Mouse (Mus musculus): ENCODE measurements around the gene Cep63. TPM values are rescaled to one million over a fixed set of nuclear protein-coding genes. Genes with fewer than 3 reads are reported as not detected.

Cep63 gene
- polyA plus RNA-seq, 1 experiment from 2014 or later, result 62.6 TPM

DNA sequence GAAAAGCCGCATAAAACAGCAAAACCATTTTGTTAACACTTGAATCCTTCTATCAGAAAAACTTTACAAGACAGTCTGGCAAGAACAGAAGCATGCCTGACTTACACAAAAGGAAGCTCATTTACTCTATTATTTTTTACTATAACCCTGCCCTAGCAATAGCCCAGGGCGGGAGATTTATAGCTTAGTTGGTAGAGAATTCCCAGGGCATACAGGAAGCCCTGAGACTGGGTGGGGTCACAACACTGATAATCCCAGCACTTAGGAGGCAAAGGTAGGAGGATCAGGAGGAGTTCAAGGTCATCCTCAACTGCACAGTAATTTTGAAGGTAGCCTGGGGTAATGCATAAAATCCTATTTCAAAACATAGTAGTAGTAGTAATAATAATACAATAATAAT lies 24.7 kb downstream of the Cep63 start:
- Histone ChIP-seq H3K27me3 (no peaks in the 10 kb centered on the region), H3K4me3 (no peak overlapping the region), H3K4me1 (no peaks in the 10 kb centered on the region), H3K4me2 (replicated peaks) (no peak overlapping the region), H3K36me3 (peaks cover 36% of the 10 kb centered on the region), H3K9me3 (no peaks in the 10 kb centered on the region), H3K9ac (replicated peaks) (no peak overlapping the region), H3K27ac (replicated peaks) (no peak overlapping the region)
- no peak for ATAC-seq (ENCODE audit: low FRiP score, low read depth)
- 83% methylated on average over 2 of the region's 2 CpGs for WGBS

DNA sequence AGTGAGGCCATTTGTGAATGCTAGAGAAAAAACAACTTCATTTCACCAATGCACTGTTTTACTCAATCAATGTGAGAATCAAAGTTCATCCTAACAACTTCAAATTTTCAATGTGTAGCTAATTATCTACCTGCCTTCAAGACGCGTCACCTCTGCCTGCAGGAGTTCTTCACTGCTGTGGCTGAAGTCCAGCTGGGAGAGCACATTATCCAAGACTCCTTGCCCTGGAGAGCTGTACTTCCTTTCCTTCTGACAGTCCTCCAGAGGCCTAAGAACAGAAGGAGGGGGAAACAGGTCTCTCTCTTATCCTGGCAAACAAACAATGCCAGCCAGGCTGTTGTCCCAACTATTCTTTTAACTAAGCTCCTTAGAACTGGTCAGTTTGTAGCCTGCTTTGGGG lies 25.1 kb downstream of the Cep63 start:
- peaks cover 39% of the 10 kb centered on the region for H3K36me3 ChIP-seq
- 86% methylated on average over 2 of the region's 2 CpGs for WGBS
- no peak overlapping the region for H3K9ac ChIP-seq (replicated peaks)
- no peak for ATAC-seq (ENCODE audit: low FRiP score, low read depth)
- no peak overlapping the region for H3K4me3 ChIP-seq
- H3K27me3 ChIP-seq, result no peaks in the 10 kb centered on the region
- H3K9me3 ChIP-seq, result no peaks in the 10 kb centered on the region
- no peaks in the 10 kb centered on the region for H3K4me1 ChIP-seq
- H3K4me2 ChIP-seq (replicated peaks), result no peak overlapping the region
- H3K27ac ChIP-seq (replicated peaks), result no peak overlapping the region

- H3K36me3 ChIP-seq, result peaks cover 40% of the 10 kb centered on the region
- H3K27me3 ChIP-seq, result no peaks in the 10 kb centered on the region
- 68% methylated on average over 8 of the region's 8 CpGs for WGBS
- peaks cover 5% of the 10 kb centered on the region; the same call in 1 of the 2 replicates for H3K4me1 ChIP-seq
- ATAC-seq (ENCODE audit: low FRiP score, low read depth), result no peak
- no peak overlapping the region for H3K9ac ChIP-seq (replicated peaks)
- H3K27ac ChIP-seq (replicated peaks), result no peak overlapping the region
- no peak overlapping the region for H3K4me3 ChIP-seq
- no peak overlapping the region for H3K4me2 ChIP-seq (replicated peaks)
- no peaks in the 10 kb centered on the region for H3K9me3 ChIP-seq
These were observed 30.5 kb downstream of the Cep63 start for GRCm38 (mm10) chr9:102595662-102596436.

DNA sequence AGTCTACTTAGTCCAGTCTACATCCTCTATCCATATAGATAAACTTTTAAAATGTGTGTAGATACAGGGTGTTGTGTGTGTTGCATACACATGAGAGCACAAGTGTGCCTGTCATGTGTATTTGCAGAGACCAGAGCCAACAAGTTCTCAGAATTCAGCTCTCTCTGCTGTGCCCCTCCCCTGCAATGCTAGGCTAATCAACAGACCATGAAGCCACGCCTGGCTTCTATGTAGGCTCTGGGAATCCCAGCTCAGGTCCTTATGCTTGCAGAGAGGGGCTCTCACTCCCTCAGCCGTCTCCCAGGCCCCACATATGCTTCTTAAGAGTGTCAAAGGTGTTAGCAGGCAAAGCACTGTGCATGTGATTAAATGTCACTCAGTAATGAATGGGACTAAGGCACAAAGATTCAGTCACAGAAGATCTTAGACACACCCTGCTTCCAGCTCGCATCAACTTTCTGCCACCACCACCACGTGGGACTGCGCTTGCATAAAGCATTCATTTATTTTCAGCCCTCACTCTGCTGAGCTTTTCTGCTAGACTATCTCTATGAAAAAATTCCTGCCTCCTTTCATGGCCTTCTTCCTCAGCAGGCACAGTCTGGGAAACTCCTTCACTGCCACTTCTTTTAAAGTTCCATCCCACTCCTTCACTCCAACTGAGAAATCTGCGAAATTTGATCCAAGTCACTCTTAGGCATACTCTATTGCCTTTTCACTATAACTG lies 31.5 kb downstream of the Cep63 start:
- H3K9me3 ChIP-seq, result no peaks in the 10 kb centered on the region
- 47% methylated on average over 6 of the region's 6 CpGs for WGBS
- H3K27me3 ChIP-seq, result no peaks in the 10 kb centered on the region
- no peak overlapping the region for H3K27ac ChIP-seq (replicated peaks)
- H3K36me3 ChIP-seq, result peaks cover 39% of the 10 kb centered on the region
- H3K4me1 ChIP-seq, result peaks cover 5% of the 10 kb centered on the region; the same call in 1 of the 2 replicates
- H3K9ac ChIP-seq (replicated peaks), result no peak overlapping the region
- H3K4me2 ChIP-seq (replicated peaks), result no peak overlapping the region
- no peak overlapping the region for H3K4me3 ChIP-seq
- ATAC-seq (ENCODE audit: low FRiP score, low read depth), result no peak

DNA sequence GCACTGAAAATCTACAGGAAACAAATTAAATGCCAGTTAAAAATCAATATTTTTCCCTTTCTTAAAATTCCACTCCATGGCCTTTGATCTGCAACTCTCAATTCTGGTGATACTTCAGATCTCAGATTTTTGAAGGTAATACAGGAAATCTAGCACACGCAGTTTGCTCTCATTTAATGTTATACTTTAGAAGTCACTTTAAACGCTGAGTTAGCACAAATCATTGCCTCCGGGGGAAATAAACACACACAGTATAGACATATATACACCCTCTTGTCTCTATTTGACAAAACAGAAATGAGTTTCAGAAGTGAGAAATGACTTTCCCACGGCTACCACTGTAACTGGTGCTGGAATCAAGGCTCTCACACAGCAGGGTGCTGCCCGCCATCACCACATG lies 39.0 kb downstream of the Cep63 start:
- H3K9me3 ChIP-seq, result no peaks in the 10 kb centered on the region
- no peaks in the 10 kb centered on the region for H3K27me3 ChIP-seq
- H3K4me2 ChIP-seq (replicated peaks), result no peak overlapping the region
- no peak overlapping the region for H3K4me3 ChIP-seq
- H3K36me3 ChIP-seq, result peaks cover 32% of the 10 kb centered on the region
- H3K9ac ChIP-seq (replicated peaks), result no peak overlapping the region
- ATAC-seq (ENCODE audit: low FRiP score, low read depth), result no peak
- no peak overlapping the region for H3K27ac ChIP-seq (replicated peaks)
- 85% methylated on average over 5 of the region's 5 CpGs for WGBS
- no peaks in the 10 kb centered on the region for H3K4me1 ChIP-seq

- peaks cover 25% of the 10 kb centered on the region for H3K36me3 ChIP-seq
- no peak overlapping the region for H3K4me3 ChIP-seq
- H3K4me2 ChIP-seq (replicated peaks), result no peak overlapping the region
- H3K9ac ChIP-seq (replicated peaks), result no peak overlapping the region
- H3K4me1 ChIP-seq, result no peaks in the 10 kb centered on the region
- no peak for ATAC-seq (ENCODE audit: low FRiP score, low read depth)
- 84% methylated on average over 12 of the region's 12 CpGs for WGBS
- H3K9me3 ChIP-seq, result no peaks in the 10 kb centered on the region
- no peak overlapping the region for H3K27ac ChIP-seq (replicated peaks)
- H3K27me3 ChIP-seq, result no peaks in the 10 kb centered on the region
These were observed 44.3 kb downstream of the Cep63 start for GRCm38 (mm10) chr9:102581921-102582469.

- H3K27ac ChIP-seq (replicated peaks), result no peak overlapping the region
- no peak for ATAC-seq (ENCODE audit: low FRiP score, low read depth)
- no peaks in the 10 kb centered on the region for H3K36me3 ChIP-seq
- no peak overlapping the region for H3K4me3 ChIP-seq
- no peaks in the 10 kb centered on the region for H3K27me3 ChIP-seq
- H3K9me3 ChIP-seq, result no peaks in the 10 kb centered on the region
- H3K9ac ChIP-seq (replicated peaks), result no peak overlapping the region
- peaks cover 7% of the 10 kb centered on the region; the same call in 1 of the 2 replicates for H3K4me1 ChIP-seq
- no peak overlapping the region for H3K4me2 ChIP-seq (replicated peaks)
- 84% methylated on average over 5 of the region's 5 CpGs for WGBS
These were observed 48.9 kb downstream of the Cep63 start for GRCm38 (mm10) chr9:102577480-102577879.

DNA sequence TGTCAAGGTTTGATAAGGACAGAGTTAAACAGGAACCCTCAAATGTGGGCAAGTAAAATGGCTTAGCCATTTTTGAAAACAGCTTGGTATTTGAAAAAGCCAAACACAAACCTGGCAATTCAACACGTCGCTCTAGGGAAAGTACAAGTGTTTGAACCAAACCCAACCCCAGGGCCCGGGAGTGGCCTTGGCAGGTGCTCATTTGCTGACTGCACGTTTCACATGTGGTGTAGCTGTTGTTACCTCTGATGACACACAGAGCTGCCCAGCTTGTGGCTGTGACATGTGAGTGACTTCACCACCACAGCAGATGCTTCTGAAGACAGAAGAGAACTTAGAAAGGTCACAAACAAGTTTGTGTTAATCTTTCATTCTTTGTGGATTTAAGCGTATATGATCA lies 53.4 kb downstream of the Cep63 start:
- no peak for ATAC-seq (ENCODE audit: low FRiP score, low read depth)
- 82% methylated on average over 5 of the region's 5 CpGs for WGBS

DNA sequence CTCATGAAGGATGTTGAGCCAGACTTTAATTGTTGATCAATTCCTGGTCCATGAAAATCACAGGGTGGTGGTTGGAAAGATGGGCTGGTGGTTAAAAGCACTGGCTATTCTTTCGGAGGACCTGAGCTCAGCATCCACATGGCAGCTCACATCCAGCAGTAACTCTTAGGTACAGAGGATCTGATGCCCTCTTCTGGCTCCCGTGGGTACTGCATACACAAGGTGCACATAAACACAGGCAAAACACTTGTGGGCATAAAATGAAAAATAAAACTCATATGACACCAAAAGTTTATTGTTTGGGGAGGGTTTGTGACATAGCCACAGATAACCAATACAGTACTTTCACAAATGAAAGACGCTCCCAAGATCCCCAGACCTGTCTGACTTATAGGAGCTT lies 67.9 kb downstream of the Cep63 start:
- Histone ChIP-seq H3K36me3 (no peaks in the 10 kb centered on the region), H3K9me3 (no peaks in the 10 kb centered on the region), H3K4me3 (no peak overlapping the region), H3K4me1 (no peaks in the 10 kb centered on the region), H3K9ac (replicated peaks) (no peak overlapping the region), H3K4me2 (replicated peaks) (no peak overlapping the region), H3K27ac (replicated peaks) (no peak overlapping the region), H3K27me3 (no peaks in the 10 kb centered on the region)
- ATAC-seq (ENCODE audit: low FRiP score, low read depth), result no peak
- 94% methylated on average over 3 of the region's 3 CpGs for WGBS

More for the DNA sequence above, 53.4 kb downstream of the Cep63 start:
- Histone ChIP-seq H3K9me3 (no peaks in the 10 kb centered on the region), H3K4me1 (peaks cover 7% of the 10 kb centered on the region; the same call in 1 of the 2 replicates), H3K4me2 (replicated peaks) (no peak overlapping the region), H3K9ac (replicated peaks) (no peak overlapping the region), H3K4me3 (no peak overlapping the region), H3K27ac (replicated peaks) (no peak overlapping the region), H3K36me3 (no peaks in the 10 kb centered on the region), H3K27me3 (no peaks in the 10 kb centered on the region)

- Histone ChIP-seq H3K27ac (replicated peaks) (no peak overlapping the region), H3K4me1 (no peaks in the 10 kb centered on the region), H3K9ac (replicated peaks) (no peak overlapping the region), H3K36me3 (no peaks in the 10 kb centered on the region), H3K4me3 (no peak overlapping the region), H3K9me3 (no peaks in the 10 kb centered on the region), H3K27me3 (peaks cover 27% of the 10 kb centered on the region), H3K4me2 (replicated peaks) (no peak overlapping the region)
- WGBS, result 80% methylated on average over 3 of the region's 3 CpGs
- no peak for ATAC-seq (ENCODE audit: low FRiP score, low read depth)
These were observed 72.6 kb downstream of the Cep63 start for GRCm38 (mm10) chr9:102553781-102554180.

DNA sequence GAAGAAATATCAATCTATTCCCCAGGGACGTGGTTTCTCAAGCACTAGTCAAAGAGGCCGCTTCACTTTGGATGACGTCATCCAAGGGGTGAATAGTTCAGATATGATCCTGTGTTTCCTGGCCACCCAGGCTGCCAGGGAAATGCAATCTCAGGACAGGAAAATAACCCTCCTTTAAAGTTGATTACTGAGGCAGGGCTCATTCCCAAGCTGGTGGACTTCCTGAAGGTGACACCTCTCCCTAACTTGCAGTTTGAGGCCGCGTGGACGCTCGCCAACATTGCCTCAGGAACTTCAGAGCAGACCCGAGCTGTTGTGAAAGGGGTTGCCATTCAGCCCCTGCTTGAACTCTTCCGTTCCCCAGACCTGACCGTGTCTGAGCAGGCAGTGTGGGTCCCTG lies 74.6 kb downstream of the Cep63 start:
- Histone ChIP-seq H3K9ac (replicated peaks) (no peak overlapping the region), H3K4me2 (replicated peaks) (no peak overlapping the region), H3K27ac (replicated peaks) (no peak overlapping the region), H3K4me1 (peaks cover 7% of the 10 kb centered on the region), H3K27me3 (peaks cover 47% of the 10 kb centered on the region), H3K36me3 (no peaks in the 10 kb centered on the region), H3K9me3 (no peaks in the 10 kb centered on the region), H3K4me3 (no peak overlapping the region)
- WGBS, result 86% methylated on average over 10 of the region's 10 CpGs
- no peak for ATAC-seq (ENCODE audit: low FRiP score, low read depth)

- 92% methylated on average over 8 of the region's 8 CpGs for WGBS
- Histone ChIP-seq H3K27me3 (peaks cover 49% of the 10 kb centered on the region), H3K27ac (replicated peaks) (no peak overlapping the region), H3K9ac (replicated peaks) (no peak overlapping the region), H3K4me3 (no peak overlapping the region), H3K36me3 (no peaks in the 10 kb centered on the region), H3K4me1 (peaks cover 27% of the 10 kb centered on the region), H3K4me2 (replicated peaks) (no peak overlapping the region), H3K9me3 (no peaks in the 10 kb centered on the region)
- no peak for ATAC-seq (ENCODE audit: low FRiP score, low read depth)
These were observed 77.1 kb downstream of the Cep63 start for GRCm38 (mm10) chr9:102549211-102549610.

Data from midbrain, embryonic 12.5 days (tissue).